Mouse (Mus musculus) myocyte (in vitro differentiated cells): ENCODE data around the gene Cnppd1.

Experiments
- CEBPB ChIP-seq: IDR thresholded peaks from 2 replicates; pipeline ENCODE4 v1.6.1; 2011; ENCODE audit warnings: mild to moderate bottlenecking, moderate library complexity; ENCODE audit not compliant: poor library complexity, insufficient read depth, severe bottlenecking
- E2F4 ChIP-seq: IDR thresholded peaks from one replicate; pipeline ENCODE4 v1.6.1; 2011; ENCODE audit warnings: mild to moderate bottlenecking, control low read depth, moderate library complexity; ENCODE audit not compliant: insufficient read depth
- MAX ChIP-seq: IDR thresholded peaks from one replicate; pipeline ENCODE4 v1.6.1; 2011; ENCODE audit warnings: low read depth, mild to moderate bottlenecking, control low read depth
- MYOD1 ChIP-seq, 3 experiments: IDR thresholded peaks; one replicate each; pipeline ENCODE4 v1.6.1; 2011; ENCODE audit warnings: control low read depth in 2 of 3, low read depth in 2 of 3, mild to moderate bottlenecking in 2 of 3, moderate library complexity in 1 of 3; ENCODE audit not compliant: insufficient read length in 2 of 3, control insufficient read depth in 1 of 3
- MYOG ChIP-seq, 3 experiments: IDR thresholded peaks; one replicate each; pipeline ENCODE4 v1.6.1; 2011; ENCODE audit warnings: control low read depth in 2 of 3, low read depth in 2 of 3, mild to moderate bottlenecking in 2 of 3; ENCODE audit not compliant: insufficient read length in 2 of 3, control insufficient read depth in 1 of 3, insufficient read depth in 1 of 3
- POLR2A ChIP-seq: IDR thresholded peaks from one replicate; pipeline ENCODE4 v1.6.1; 2011; ENCODE audit warnings: low read depth, mild to moderate bottlenecking, control low read depth, moderate library complexity; ENCODE audit not compliant: insufficient read length
- TCF12 ChIP-seq: IDR thresholded peaks from one replicate; pipeline ENCODE4 v1.6.1; 2011; ENCODE audit warnings: mild to moderate bottlenecking, control low read depth; ENCODE audit not compliant: poor library complexity, insufficient read depth, severe bottlenecking
- USF1 ChIP-seq: IDR thresholded peaks from one replicate; pipeline ENCODE4 v1.6.1; 2011; ENCODE audit warnings: low read depth, mild to moderate bottlenecking, control low read depth, moderate library complexity

DNA sequence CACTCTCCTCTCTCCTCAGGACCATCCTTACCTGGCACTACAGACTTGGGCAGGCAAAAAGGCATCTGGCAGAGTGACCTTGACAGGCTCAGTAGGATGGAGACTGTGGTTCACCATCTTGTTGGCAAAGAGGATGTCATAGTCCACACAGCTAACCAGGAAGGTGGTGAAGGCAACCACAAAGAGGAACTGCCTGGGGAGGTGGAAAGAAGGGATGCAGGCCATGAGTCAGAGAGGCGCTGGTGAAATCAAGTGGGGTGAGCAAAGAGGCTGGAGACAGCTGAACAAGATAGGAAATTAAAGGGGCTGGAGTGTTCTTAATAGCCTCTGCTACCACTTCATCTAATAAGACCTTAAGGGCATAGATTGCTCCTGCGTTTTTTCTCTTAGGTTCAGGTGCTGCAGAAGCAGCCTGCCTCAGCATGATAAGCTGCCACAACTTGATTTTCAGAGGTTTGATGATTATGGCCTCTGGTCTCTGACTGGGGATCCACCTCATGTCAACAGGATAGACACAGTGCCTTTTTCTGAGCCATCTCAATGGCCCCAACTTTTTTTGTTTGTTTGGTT lies 45.5 kb upstream of the Cnppd1 start:
- TF ChIP-seq TCF12, result no peak
- no peak for TF ChIP-seq POLR2A
- no peak for TF ChIP-seq MYOG (IDR thresholded peaks at IDR 0.05; ENCODE audit: control insufficient read depth in 1 of 3, insufficient read depth in 1 of 3, insufficient read length in 2 of 3, low read depth in 2 of 3)
- no peak for TF ChIP-seq CEBPB
- no peak for TF ChIP-seq USF1
- no peak for TF ChIP-seq MYOD1 (IDR thresholded peaks at IDR 0.05; ENCODE audit: control insufficient read depth in 1 of 3, insufficient read length in 2 of 3, low read depth in 2 of 3)
- no peak for TF ChIP-seq E2F4
- no peak for TF ChIP-seq MAX
